Mouse (Mus musculus) embryo, embryonic 10 days (tissue): Measurements from ENCODE around the gene Olfr432.
"Not testable (repeated sequence)": the region's sequence is repeated elsewhere in the genome, so short reads cannot be mapped to it uniquely, and the experiment has no call there.

Source experiments
- DNase-seq: peaks from one replicate; pipeline ENCODE4 v3.0.0-alpha.2; 2015; ENCODE audit warnings: low spot score

Olfr432 gene

DNA sequence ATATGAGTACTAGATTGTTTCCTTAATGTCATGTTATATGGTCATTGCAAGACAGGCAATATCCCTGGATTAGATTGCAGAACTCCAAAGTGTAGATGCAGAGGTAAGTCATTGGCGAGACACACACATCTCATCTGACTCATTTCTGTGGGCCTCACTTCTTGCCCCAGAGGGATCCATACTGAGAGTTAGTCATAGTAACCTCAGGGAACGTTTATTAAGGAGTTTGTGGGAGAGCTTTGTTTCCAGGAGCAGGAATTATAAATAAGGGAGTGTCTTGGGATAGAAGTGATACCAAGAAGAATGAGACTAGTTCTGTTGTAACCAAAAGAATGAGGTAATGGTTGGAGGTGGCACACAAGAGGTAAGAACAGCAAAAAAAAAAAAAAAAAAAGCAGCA is at the start of gene Olfr432:
Gene Olfr432 (plus strand): TSS at position 313 of the 400 bp plus-strand sequence.
- DNase-seq, result no peak

GRCm38 (mm10) chr1:174004352-174005109 is 44.5 kb upstream of the Olfr432 start:
- not testable (repeated sequence) for DNase-seq

GRCm38 (mm10) chr1:174007050-174007449 is 42.0 kb upstream of the Olfr432 start:
- DNase-seq, result not testable (repeated sequence)

GRCm38 (mm10) chr1:174031698-174032097 is 17.3 kb upstream of the Olfr432 start, which contains the start of gene Ifi205:
TSS of gene Ifi205 (minus strand) at chr1:174031810.
- no peak for DNase-seq

- no peak for DNase-seq
These were observed 13.2 kb upstream of the Olfr432 start for GRCm38 (mm10) chr1:174035841-174036240.

- DNase-seq, result no peak
These were observed 10.5 kb upstream of the Olfr432 start for GRCm38 (mm10) chr1:174038480-174038879.

DNA sequence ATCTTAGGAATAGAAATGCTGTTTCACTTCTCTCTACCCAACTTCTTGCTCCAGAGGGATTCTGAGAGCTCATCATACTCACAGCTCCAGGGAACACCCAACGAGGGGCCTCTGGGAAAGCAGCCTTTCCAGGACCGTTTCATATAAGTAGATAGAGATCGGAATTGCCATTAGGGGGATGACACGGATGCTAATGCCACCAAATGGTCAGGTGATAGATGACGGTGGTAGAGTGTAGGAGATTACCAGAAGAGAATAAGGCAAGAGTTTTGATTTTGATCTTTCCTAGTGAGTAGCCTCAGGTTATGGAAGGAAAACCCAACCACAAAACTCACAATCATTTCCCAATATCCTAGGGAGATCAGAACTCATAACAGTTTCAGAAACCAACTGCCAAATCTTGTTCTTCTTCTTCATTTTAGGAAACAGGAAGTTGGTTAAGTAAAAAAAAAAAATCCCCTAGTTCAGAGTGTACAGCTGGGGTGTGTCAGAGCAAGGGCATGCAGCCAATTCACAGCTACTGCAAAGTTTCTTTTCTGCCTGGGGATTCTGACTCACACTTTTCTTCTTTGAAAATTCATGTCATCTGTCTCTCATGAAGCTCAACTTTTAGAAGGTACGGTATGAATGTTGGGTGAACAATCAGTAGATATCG is 8.4 kb upstream of the Olfr432 start, which contains the start of gene Olfr433:
Gene Olfr433 (plus strand): TSS at position 183 of the 655 bp plus-strand sequence.
- no peak for DNase-seq

- not testable (repeated sequence) for DNase-seq
These were observed 6.7 kb upstream of the Olfr432 start for GRCm38 (mm10) chr1:174042091-174042884.

- DNase-seq, result no peak
These were observed 4.6 kb upstream of the Olfr432 start for GRCm38 (mm10) chr1:174044431-174044830.

DNA sequence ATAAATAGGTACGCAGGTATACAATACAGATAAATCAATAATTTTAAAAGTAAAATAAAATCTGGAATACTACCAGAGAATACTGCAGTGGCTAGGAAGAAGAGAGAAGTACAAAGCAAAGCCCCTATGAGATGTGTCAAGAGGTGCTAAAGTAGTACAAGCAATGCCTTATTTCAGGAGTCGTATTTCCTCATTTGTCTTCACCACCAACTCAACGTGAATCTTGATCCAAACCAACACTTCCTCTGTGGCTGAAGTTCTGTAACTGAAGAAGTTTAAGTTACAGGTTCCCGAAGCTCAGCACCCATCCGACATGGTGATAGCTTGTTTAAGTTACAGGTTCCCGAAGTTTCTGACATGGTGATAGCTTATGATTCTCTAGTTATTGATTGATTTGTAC is 778 bp upstream of the Olfr432 start:
- DNase-seq, result not testable (repeated sequence)

- not testable (repeated sequence) for DNase-seq
These were observed 352 bp downstream of the Olfr432 start for GRCm38 (mm10) chr1:174049357-174049756.

GRCm38 (mm10) chr1:174050532-174050931 is 1.5 kb downstream of the Olfr432 start:
- no peak for DNase-seq

DNA sequence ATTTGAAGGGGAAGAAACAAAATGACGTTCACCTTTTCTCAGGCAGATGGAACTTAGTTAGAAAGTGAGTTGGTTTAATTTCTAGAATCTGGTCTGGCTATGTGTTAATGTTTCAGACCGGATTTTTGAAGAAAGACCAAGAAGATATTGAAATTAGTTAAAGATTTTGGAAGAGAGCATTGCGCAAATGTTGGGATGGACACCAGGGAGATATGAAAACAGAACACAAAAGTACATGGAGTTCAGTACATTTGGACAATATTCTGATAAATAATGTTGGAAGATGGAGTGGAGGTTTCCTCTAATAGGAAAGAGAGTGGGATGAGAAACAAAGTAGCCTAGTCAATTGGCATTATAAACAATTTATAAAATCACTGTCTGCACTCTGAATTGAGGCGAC is 2.5 kb downstream of the Olfr432 start:
- no peak for DNase-seq

DNA sequence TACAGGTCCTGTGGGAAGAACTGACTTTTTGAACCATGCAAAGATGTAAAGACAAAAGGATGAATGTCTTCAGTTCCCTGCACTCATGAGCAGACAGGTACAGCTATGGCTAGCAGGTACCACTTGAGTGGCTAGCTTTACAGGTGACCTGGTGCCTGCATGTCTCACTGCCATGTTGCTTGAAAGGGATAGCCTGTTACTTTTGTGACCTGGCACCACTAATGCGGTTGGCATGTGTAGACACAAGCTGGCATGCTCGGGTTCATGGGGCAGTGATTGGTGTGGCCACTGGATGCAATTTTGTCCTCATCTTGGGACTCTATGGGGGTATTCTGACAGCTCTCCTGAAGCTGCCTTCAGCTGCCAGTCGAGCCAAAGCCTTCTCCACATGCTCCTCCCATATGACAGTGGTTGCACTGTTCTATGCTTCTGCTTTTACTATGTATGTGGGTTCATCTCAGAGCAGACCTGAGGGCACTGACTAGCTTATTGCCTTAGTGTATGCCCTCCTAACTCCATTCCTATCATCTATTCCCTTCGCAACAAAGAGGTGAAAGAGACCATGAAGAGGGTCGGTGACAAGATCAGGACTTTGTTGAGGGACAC is 3.0 kb downstream of the Olfr432 start:
- no peak for DNase-seq

DNA sequence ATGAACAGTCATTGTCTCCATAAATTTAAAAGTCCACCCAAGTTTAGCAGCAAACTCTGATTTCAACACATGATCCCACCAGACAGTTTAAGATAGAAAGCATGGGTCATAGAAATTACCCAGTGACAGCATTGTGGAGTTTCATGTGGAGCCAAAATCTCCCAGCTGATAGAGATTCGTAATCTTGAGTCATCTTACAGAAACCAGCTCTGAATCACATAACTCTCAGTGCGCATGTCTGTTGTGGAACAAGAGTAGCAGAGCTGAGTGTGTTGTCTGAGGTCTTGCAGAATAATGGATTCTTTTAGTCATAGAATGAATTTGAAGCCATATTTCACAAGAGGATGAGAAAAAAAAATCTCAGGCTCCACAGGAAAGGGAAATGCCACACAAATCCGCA is 4.0 kb downstream of the Olfr432 start:
- DNase-seq, result no peak

DNA sequence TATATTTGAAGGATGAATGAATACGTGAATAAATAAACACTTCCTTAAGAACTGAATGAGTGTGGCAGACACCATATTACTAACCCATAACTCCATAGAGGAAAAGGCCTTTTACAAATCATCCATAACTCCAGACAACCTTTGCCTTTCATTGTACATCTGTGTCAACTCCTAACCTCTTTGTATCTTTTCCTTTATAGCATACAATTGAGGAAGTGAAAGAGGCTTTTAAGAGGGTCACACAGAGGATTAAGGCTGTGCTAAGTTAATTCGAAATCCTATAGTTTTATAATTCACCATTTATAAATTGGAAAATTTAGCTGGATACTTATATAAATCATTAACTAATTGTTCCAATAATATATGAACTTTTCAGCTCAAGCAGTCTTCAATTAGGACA is 6.2 kb downstream of the Olfr432 start:
- no peak for DNase-seq

DNA sequence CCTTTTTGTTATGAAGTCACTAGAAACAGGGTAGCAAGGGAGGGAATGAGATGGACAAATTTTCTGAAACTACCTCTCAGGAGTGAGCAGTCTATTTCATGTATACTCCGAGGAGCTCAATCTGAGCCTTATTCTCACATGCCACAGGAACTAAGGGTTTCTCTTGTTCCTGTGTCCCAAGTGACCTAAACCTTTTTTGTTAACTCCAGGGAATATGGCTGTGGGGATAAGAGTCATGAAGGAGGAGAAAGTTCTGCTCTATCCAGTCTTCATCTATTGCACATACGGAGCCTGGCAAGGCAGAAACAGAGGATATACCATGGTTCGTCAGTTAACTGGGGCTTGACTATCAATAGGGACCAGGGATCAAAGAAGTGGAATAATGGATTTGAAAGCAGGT is 17.3 kb downstream of the Olfr432 start, which contains the start of gene Olfr430:
Gene Olfr430 (plus strand): TSS at position 301 of the 400 bp plus-strand sequence.
- DNase-seq, result no peak

- DNase-seq, result no peak
These were observed 35.0 kb downstream of the Olfr432 start, which contains the start of gene Olfr429 for GRCm38 (mm10) chr1:174084031-174084430. TSS of gene Olfr429 (plus strand) at chr1:174084331.

DNA sequence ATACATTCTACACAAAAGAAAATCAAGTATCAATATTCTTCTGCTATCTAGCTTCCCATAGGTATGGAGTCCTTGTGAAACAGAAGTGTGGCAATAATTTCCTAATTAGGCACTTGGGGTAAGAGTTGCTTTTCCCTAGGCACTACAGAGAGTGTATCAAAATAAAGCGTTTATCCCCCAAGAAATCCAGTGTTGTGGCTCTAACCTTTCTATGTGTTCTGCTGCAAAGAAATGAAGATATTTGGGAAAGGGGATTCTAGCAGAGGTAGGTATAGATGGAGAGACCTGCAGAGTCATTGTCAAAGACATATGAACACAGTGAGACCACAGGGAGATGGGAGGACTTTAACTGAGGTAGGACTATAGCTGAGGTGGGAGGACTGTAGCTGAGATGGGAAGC is 47.6 kb downstream of the Olfr432 start, which contains the start of gene Olfr427:
Gene Olfr427 (plus strand): TSS at position 301 of the 400 bp plus-strand sequence.
- DNase-seq, result no peak

DNA sequence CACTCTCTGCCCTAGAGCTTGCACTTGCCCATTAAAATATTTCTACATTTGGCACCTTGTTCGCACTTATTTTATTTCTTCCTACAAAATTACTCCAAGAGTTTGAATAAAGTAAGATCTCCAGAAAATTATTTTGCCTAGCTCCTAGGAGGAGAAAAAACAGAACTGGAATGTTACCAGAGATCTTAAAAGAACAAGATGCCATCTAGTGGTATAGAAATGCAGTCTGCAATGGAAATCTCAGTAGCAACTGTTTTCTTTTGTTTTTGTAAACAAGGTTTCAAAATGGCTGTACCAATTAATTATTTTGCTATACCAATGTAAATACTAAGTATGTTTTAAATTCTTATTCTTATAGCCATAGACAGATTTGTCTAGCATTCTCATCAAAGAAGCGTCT is 54.7 kb downstream of the Olfr432 start:
- DNase-seq, result no peak
